Mouse (Mus musculus): ENCODE data around the gene Alkbh2. TPM values are rescaled to one million over a fixed set of nuclear protein-coding genes. Genes with fewer than 3 reads are reported as not detected.

Alkbh2 gene
- 0.91 and 1.8 TPM in 2 replicates for polyA plus RNA-seq (2012)

DNA sequence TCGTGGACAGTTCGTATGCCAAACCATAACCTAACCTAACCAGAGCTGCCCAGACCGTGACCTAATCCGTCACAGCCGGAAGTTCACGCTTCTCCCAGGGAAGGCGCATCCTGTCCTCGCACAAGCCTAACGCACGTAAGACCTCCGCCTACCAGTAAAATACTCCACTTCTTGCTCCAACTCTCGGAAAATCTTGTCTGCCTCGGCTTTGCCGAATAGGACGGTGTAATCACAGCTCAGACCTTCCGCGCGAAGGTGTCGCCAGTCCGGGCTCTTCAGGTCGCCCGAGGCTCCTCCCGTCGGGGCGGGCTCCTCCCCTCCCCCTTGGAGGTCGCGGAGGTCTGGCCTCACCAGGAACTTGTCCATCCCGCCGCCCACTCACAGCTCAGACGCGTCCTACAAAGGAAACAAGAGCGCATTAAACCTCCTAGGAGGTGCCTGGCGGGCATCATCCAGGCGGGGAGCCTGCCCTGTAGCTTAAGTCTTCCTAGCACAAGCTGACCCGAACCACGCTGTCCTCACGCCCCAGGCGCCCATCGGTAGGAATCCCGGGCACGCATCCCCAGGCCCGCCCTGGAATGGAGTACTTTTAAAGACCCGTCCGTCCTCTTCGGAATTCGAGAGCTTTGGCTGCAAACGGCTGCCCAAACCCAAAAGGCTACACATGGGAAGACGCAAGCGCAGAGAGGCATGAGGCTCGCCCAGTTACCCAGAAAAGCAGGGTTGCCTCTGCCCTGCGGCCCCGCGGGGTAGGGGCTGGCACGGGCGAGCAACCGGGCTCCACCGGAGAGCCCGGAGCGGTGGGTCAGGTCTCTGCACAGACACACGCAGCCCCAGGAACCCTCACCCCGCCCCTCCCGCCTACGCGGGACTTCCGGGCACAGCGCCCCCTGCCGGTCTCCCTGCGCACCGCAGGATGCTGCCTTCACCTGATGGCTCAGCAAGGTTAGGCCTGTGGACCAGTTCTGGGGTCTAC lies at the start of gene Alkbh2:
Gene Alkbh2 (minus strand): TSS at position 845 of the 976 bp plus-strand sequence.
- Histone ChIP-seq H3K36me3 (ENCODE audit: control insufficient read depth) (peaks cover 38% of the 10 kb centered on the region), H3K4me1 (ENCODE audit: control insufficient read depth) (peaks cover 65% of the 10 kb centered on the region), H3K27me3 (ENCODE audit: control insufficient read depth) (no peaks in the 10 kb centered on the region), H3K9me3 (ENCODE audit: control insufficient read depth, low read length) (no peaks in the 10 kb centered on the region), H3K4me3 (replicated peaks) (peak within 1 kb of the TSS; percentile 81)
- no peak for TF ChIP-seq GATA1 (IDR thresholded peaks at IDR 0.05; ENCODE audit: low read length)
- no peak for TF ChIP-seq TAL1 (IDR thresholded peaks at IDR 0.05; ENCODE audit: low read length)

GRCm38 (mm10) chr5:114176548-114177400 lies 48.8 kb upstream of the Alkbh2 start:
- H3K4me3 ChIP-seq (replicated peaks), result no peak overlapping the region
- TF ChIP-seq TAL1 (IDR thresholded peaks at IDR 0.05; ENCODE audit: low read length) (no peak), GATA1 (IDR thresholded peaks at IDR 0.05; ENCODE audit: low read length) (no peak)

DNA sequence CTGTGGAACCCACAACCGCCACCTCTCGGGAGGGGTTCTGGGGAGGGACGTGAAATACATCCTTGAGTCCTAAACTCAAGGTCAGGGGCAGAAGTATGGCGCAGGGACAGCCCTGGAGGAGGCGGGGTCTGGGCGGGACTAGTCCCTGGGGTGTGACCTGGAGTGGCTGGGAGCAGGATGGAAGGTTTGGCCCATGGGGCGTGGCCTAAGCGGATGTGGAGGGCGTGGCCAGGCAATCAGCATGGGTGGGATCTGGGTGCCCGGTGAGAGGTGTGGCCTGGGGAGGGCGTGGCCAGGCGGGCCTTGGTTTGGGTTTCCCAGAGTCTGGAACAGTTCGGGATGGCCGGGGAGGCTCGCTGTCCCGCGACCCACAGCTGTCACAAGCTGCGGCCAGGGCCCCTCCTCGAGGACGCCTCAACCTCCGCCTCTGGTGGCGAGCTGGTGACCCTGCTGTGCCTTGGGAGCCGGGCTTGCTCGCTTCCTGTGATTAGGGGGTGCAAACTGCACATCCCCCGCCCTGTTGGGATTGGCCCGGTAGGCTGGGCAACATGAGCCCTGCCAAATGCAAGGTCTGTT lies 47.7 kb upstream of the Alkbh2 start:
- TF ChIP-seq GATA1 (IDR thresholded peaks at IDR 0.05; ENCODE audit: low read length) (no peak), TAL1 (IDR thresholded peaks at IDR 0.05; ENCODE audit: low read length) (no peak)
- H3K4me3 ChIP-seq (replicated peaks), result peak overlapping the region; percentile 62

More at GRCm38 (mm10) chr5:114176548-114177400, 48.8 kb upstream of the Alkbh2 start:
- H3K9me3 ChIP-seq (ENCODE audit: control insufficient read depth, low read length), result no peaks in the 10 kb centered on the region
- H3K27me3 ChIP-seq (ENCODE audit: control insufficient read depth), result no peaks in the 10 kb centered on the region; the same call in none of the 2 replicates
- peaks cover 22% of the 10 kb centered on the region for H3K4me1 ChIP-seq (ENCODE audit: control insufficient read depth)
- H3K36me3 ChIP-seq (ENCODE audit: control insufficient read depth), result no peaks in the 10 kb centered on the region

GRCm38 (mm10) chr5:114174639-114175038 lies 46.6 kb upstream of the Alkbh2 start:
- H3K27me3 ChIP-seq (ENCODE audit: control insufficient read depth), result no peaks in the 10 kb centered on the region; the same call in none of the 2 replicates
- H3K9me3 ChIP-seq (ENCODE audit: control insufficient read depth, low read length), result no peaks in the 10 kb centered on the region
- TF ChIP-seq GATA1 (IDR thresholded peaks at IDR 0.05; ENCODE audit: low read length) (no peak), TAL1 (IDR thresholded peaks at IDR 0.05; ENCODE audit: low read length) (no peak)
- H3K4me1 ChIP-seq (ENCODE audit: control insufficient read depth), result peaks cover 22% of the 10 kb centered on the region
- no peak overlapping the region for H3K4me3 ChIP-seq (replicated peaks)
- H3K36me3 ChIP-seq (ENCODE audit: control insufficient read depth), result no peaks in the 10 kb centered on the region

More for the DNA sequence above, 47.7 kb upstream of the Alkbh2 start:
- H3K36me3 ChIP-seq (ENCODE audit: control insufficient read depth), result no peaks in the 10 kb centered on the region
- H3K27me3 ChIP-seq (ENCODE audit: control insufficient read depth), result no peaks in the 10 kb centered on the region; the same call in none of the 2 replicates
- H3K4me1 ChIP-seq (ENCODE audit: control insufficient read depth), result peaks cover 22% of the 10 kb centered on the region
- no peaks in the 10 kb centered on the region for H3K9me3 ChIP-seq (ENCODE audit: control insufficient read depth, low read length)

- Histone ChIP-seq H3K27me3 (ENCODE audit: control insufficient read depth) (no peaks in the 10 kb centered on the region; the same call in none of the 2 replicates), H3K4me1 (ENCODE audit: control insufficient read depth) (peaks cover 22% of the 10 kb centered on the region), H3K36me3 (ENCODE audit: control insufficient read depth) (no peaks in the 10 kb centered on the region), H3K9me3 (ENCODE audit: control insufficient read depth, low read length) (no peaks in the 10 kb centered on the region), H3K4me3 (replicated peaks) (no peak overlapping the region)
- TF ChIP-seq GATA1 (IDR thresholded peaks at IDR 0.05; ENCODE audit: low read length) (no peak), TAL1 (IDR thresholded peaks at IDR 0.05; ENCODE audit: low read length) (no peak)
Measured at GRCm38 (mm10) chr5:114173877-114174581, 46.0 kb upstream of the Alkbh2 start.

DNA sequence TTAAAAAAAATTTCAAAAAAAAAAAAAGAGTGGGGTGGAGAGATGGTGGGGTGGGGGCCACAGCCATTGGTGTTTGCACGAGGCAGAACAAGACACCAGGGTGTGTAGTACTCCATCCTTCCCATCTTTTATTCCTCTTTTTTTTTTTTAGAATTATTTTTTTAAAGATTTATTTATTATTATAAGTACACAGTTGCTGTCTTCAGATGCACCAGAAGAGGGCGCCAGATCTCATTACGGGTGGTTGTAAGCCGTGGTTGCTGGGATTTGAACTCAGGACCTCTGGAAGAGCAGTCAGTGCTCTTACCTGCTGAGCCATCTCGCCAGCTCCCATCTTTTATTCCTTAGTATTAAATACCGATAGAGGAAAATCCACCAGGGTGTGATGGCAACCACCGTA lies 45.4 kb upstream of the Alkbh2 start:
- Histone ChIP-seq H3K4me1 (ENCODE audit: control insufficient read depth) (peaks cover 22% of the 10 kb centered on the region), H3K4me3 (replicated peaks) (no peak overlapping the region), H3K27me3 (ENCODE audit: control insufficient read depth) (no peaks in the 10 kb centered on the region; the same call in none of the 2 replicates), H3K9me3 (ENCODE audit: control insufficient read depth, low read length) (no peaks in the 10 kb centered on the region), H3K36me3 (ENCODE audit: control insufficient read depth) (no peaks in the 10 kb centered on the region)
- TF ChIP-seq GATA1 (IDR thresholded peaks at IDR 0.05; ENCODE audit: low read length), result no peak
- TF ChIP-seq TAL1 (IDR thresholded peaks at IDR 0.05; ENCODE audit: low read length), result no peak

- Histone ChIP-seq H3K4me3 (replicated peaks) (no peak overlapping the region), H3K4me1 (ENCODE audit: control insufficient read depth) (peaks cover 22% of the 10 kb centered on the region), H3K36me3 (ENCODE audit: control insufficient read depth) (no peaks in the 10 kb centered on the region), H3K27me3 (ENCODE audit: control insufficient read depth) (no peaks in the 10 kb centered on the region; the same call in none of the 2 replicates), H3K9me3 (ENCODE audit: control insufficient read depth, low read length) (no peaks in the 10 kb centered on the region)
- TF ChIP-seq GATA1 (IDR thresholded peaks at IDR 0.05; ENCODE audit: low read length) (no peak), TAL1 (IDR thresholded peaks at IDR 0.05; ENCODE audit: low read length) (no peak)
Measured at GRCm38 (mm10) chr5:114172936-114173335, 44.9 kb upstream of the Alkbh2 start.

DNA sequence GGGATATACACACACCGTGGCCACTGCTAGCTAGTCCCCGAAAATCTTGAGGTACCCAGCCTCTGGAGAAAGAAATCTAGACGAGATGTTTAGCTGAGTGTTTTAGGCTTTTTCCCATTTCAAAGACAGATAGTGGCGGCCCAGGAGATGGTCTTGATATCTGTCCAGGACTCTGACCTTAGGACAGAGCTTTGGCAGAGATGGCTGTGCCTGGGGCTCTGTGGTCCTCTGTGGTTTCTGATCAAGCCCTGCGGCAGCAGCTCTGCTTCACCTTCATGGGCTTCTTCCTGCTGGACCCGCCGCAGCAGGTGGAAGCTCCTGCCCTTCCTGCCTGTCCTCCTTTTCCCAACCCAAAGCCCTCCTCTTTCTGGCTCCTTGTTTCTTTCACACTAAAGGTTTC lies 42.3 kb upstream of the Alkbh2 start:
- Histone ChIP-seq H3K36me3 (ENCODE audit: control insufficient read depth) (no peaks in the 10 kb centered on the region), H3K27me3 (ENCODE audit: control insufficient read depth) (no peaks in the 10 kb centered on the region; the same call in 1 of the 2 replicates), H3K4me3 (replicated peaks) (no peak overlapping the region), H3K9me3 (ENCODE audit: control insufficient read depth, low read length) (no peaks in the 10 kb centered on the region), H3K4me1 (ENCODE audit: control insufficient read depth) (peaks cover 9% of the 10 kb centered on the region)
- TF ChIP-seq TAL1 (IDR thresholded peaks at IDR 0.05; ENCODE audit: low read length), result no peak
- no peak for TF ChIP-seq GATA1 (IDR thresholded peaks at IDR 0.05; ENCODE audit: low read length)
